Mouse (Mus musculus): ENCODE measurements around the gene Edil3.

GRCm38 (mm10) chr13:89288201-89288600 is 466.9 kb downstream of the Edil3 start:
- no peak for TF ChIP-seq POLR2A (IDR thresholded peaks at IDR 0.05; ENCODE audit: low read depth, low read length)
- no peak for TF ChIP-seq CTCF (IDR thresholded peaks at IDR 0.05; ENCODE audit: extremely low read depth, insufficient read length, insufficient replicate concordance, low read depth, low read length)

All from small intestine, adult 2 months (tissue).